Comparison of ENCODE assay signal across 8 mouse cellular contexts in the genomic region with DNA sequence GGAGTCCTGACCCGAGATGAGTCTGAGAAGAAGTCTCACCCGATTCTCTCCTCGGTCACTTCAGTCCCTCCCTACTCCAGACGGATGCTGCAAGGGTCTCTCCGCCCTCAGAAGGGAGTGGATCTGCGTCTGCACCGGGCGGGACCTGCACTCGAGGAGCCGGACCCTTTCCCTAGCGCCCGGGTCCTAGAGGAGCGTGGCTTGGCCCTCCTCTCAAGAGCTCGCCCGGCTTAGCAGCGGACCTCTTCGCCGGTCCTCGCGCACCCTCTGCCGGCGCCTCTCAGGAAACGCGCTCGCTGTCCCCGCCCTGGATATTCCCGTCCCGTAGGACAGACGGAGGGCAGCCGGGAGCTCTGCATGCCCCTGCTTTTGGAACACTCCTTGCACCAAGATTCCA. TPM values are rescaled to one million over a fixed set of nuclear protein-coding genes. Genes with fewer than 3 reads are reported as not detected.
A peak's percentile ranks its signal among the peaks of the same experiment; 100 is the strongest.
DNase-seq lines count a peak whose midpoint lies in the region; ATAC-seq lines count a peak whose summit lies in the region.

No protein-coding gene starts in this region.

- no peaks in the 10 kb centered on the region for H3K9me3 ChIP-seq in embryonic facial prominence, embryonic 11.5 days (replicated peaks; ENCODE audit: control insufficient read depth, low read length)

- DNase-seq in 3134 (ENCODE audit: extremely low read depth, insufficient read length, low spot score) (peak; percentile 74), liver (peak; percentile 82)
- peak; percentile 90 for DNase-seq in adrenal gland, postnatal 10 days
- DNase-seq in embryonic facial prominence, embryonic 11.5 days (ENCODE audit: low spot score): peak; percentile 91
- peak; percentile 72 for DNase-seq in heart, adult 8-10 months (ENCODE audit: low spot score)
- peak; percentile 60 to 79 for DNase-seq in kidney, adult 8-10 months
- DNase-seq in monocyte, adult 2 months (ENCODE audit: low read depth in 1 of 2, low spot score in 2 of 2): peak; percentile 53 to 72
- DNase-seq in spleen, postnatal 14 days (ENCODE audit: low spot score in 2 of 2): peak; percentile 62 to 76

- WGBS in embryonic facial prominence, embryonic 11.5 days: under 1% methylated on average over 30 of the region's 30 CpGs

- peak; percentile 66 for ATAC-seq in embryonic facial prominence, embryonic 11.5 days (replicated peaks; ENCODE audit: insufficient number of reproducible peaks, low FRiP score, low TSS enrichment, low read depth)

- H3K27me3 ChIP-seq in embryonic facial prominence, embryonic 11.5 days (ENCODE audit: control insufficient read depth, insufficient read depth, low read length): peaks cover 21% of the 10 kb centered on the region

- H3K27ac ChIP-seq in embryonic facial prominence, embryonic 11.5 days (replicated peaks; ENCODE audit: low read depth, low read length): no peak overlapping the region

- H3K4me3 ChIP-seq in embryonic facial prominence, embryonic 11.5 days (ENCODE audit: low read depth, low read length): peak overlapping the region; percentile 28

- H3K4me2 ChIP-seq in embryonic facial prominence, embryonic 11.5 days (ENCODE audit: low read depth, low read length): peak overlapping the region; percentile 57

- H3K36me3 ChIP-seq in embryonic facial prominence, embryonic 11.5 days (replicated peaks; ENCODE audit: control insufficient read depth, insufficient read depth, low read depth, low read length): no peaks in the 10 kb centered on the region

- H3K9ac ChIP-seq in embryonic facial prominence, embryonic 11.5 days (replicated peaks; ENCODE audit: low read length): no peak overlapping the region

- H3K4me1 ChIP-seq in embryonic facial prominence, embryonic 11.5 days (ENCODE audit: control insufficient read depth, insufficient read depth, low read length): peaks cover 4% of the 10 kb centered on the region

RNA-seq across cellular contexts. Expression of a gene that starts 15.4 kb away (rescaled TPM):
- total RNA-seq in adrenal gland, postnatal 10 days (2021): 10 to 100 TPM in 1 of 2 experiments, 1 to 10 TPM in 1; 9.0 to 10.7 TPM
- polyA plus RNA-seq in embryonic facial prominence, embryonic 11.5 days (2014; fragmentation: Nextera tagmentation; extraction: Ambion mirVana): 15.3 and 18.2 TPM in 2 replicates
- total RNA-seq in heart, adult 8-10 months (2022): 10 to 100 TPM; 10.8 to 12.1 (median 11.6) TPM

RNA-seq across cellular contexts. Expression of a gene that starts 15.5 kb away (rescaled TPM):
- total RNA-seq in adrenal gland, postnatal 10 days (2021): 10 to 100 TPM; 21.0 to 22.5 TPM
- polyA plus RNA-seq in embryonic facial prominence, embryonic 11.5 days (2014; fragmentation: Nextera tagmentation; extraction: Ambion mirVana): 50.1 and 54.5 TPM in 2 replicates
- total RNA-seq in heart, adult 8-10 months (2022): 10 to 100 TPM; 19.3 to 29.4 (median 22.0) TPM
